Mouse (Mus musculus): ENCODE measurements around the gene Plekha4. TPM values are rescaled to one million over a fixed set of nuclear protein-coding genes. Genes with fewer than 3 reads are reported as not detected.

The Plekha4 gene
- polyA plus RNA-seq, 1 experiment from 2014 or later, result 0.53 TPM

DNA sequence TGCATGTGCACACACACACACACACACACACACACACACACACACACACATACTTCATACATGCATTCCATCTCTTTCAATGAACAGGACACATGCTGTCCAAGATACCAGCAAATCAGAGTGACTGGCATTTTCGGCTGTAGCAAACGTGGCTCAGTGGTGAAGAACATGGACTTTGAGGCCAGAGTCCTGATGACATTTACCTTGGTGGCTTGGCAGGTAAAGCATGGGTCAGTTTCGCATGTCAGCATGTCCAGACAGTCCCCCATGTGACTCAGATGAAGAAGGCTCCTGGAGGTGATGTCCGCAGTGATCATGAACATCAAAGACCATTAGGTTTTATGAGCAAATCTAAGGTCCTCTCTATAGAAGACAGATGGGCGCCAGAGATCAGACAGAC is 70.9 kb downstream of the Plekha4 start:
- WGBS, result 92% methylated on average over 5 of the region's 5 CpGs
- no peaks in the 10 kb centered on the region for H3K9me3 ChIP-seq (ENCODE audit: control insufficient read depth, low read length)

DNA sequence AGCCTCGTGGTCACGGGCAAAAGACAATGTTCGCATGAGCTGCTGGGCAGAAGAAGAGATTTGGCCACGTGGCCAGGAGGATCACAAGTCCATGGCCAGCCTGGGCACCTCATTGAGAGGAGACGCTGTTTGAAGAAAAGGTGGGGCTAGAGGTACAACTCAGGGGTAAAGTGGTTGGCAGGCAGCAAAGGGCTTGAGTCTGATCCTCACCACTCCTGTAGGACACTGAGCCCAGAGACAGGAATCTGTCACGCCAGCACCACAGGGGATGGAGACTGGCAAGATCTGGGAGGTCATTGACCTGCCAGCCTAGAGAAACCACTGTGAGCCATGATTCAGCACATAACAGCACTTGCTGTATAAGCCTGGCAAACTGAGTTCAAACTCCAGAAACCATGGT is 71.4 kb downstream of the Plekha4 start:
- Histone ChIP-seq H3K4me2 (ENCODE audit: low read length) (no peak overlapping the region), H3K27ac (replicated peaks; ENCODE audit: low read depth, low read length) (no peak overlapping the region), H3K9ac (replicated peaks; ENCODE audit: low read length) (no peak overlapping the region), H3K4me3 (replicated peaks; ENCODE audit: low read depth, low read length) (no peak overlapping the region), H3K27me3 (ENCODE audit: control insufficient read depth, insufficient read depth, low read length) (no peaks in the 10 kb centered on the region), H3K9me3 (ENCODE audit: control insufficient read depth, low read length) (no peaks in the 10 kb centered on the region), H3K36me3 (ENCODE audit: control insufficient read depth, insufficient read depth, low read length) (no peaks in the 10 kb centered on the region), H3K4me1 (ENCODE audit: control insufficient read depth, insufficient read depth, low read length) (no peaks in the 10 kb centered on the region)
- ATAC-seq (ENCODE audit: low FRiP score, low TSS enrichment), result no peak
- DNase-seq, result no peak
- 94% methylated on average over 6 of the region's 6 CpGs for WGBS

More for the DNA sequence above, 70.9 kb downstream of the Plekha4 start:
- ATAC-seq (ENCODE audit: low FRiP score, low TSS enrichment), result no peak
- Histone ChIP-seq H3K27me3 (ENCODE audit: control insufficient read depth, insufficient read depth, low read length) (no peaks in the 10 kb centered on the region), H3K27ac (replicated peaks; ENCODE audit: low read depth, low read length) (no peak overlapping the region), H3K4me3 (replicated peaks; ENCODE audit: low read depth, low read length) (no peak overlapping the region), H3K9ac (replicated peaks; ENCODE audit: low read length) (no peak overlapping the region), H3K4me1 (ENCODE audit: control insufficient read depth, insufficient read depth, low read length) (no peaks in the 10 kb centered on the region), H3K36me3 (ENCODE audit: control insufficient read depth, insufficient read depth, low read length) (no peaks in the 10 kb centered on the region), H3K4me2 (ENCODE audit: low read length) (no peak overlapping the region)
- no peak for DNase-seq

DNA sequence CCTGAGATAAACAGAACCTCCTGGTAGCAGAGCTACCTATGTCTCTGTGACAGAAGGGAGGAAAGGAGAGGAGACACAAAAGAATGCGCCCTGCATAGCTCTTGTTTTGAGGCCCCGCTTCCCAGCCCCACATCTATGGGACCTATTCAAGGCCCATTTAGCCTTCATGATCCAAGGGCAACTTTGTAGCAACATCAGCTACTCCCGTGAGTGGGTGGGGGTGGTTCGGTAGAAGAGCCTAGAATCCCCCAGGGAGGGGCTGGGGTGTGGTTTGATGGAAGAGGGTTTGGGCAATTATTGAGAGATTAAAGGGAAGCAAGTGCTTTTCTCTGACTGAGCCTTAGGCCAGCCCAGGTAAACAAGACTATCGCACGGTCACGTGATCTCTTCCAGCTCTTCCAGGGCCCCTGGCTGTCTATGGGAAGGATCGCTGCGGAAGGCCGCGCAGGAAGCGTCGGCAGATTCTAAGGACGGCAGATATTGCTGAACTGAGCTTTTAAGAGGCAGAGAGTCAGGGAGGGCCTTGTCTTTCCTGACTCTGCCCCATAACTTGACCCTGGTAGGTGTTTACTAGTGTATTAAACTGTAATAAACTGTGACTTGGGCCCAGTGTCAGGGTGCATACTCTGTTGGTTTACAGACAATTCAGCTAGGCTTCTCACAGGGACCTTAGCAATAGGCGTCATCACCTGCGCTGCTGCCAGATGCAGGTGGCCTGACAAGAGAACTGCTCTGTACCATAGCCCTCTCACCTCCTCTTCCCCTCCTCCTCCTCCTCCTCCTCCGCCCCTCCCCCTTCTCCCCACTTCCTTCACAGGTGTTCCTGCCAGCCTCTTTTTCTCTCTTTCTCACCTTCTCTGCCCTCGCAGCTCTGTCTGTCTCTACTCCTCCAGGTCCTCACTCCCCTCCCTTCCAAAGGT is 73.1 kb downstream of the Plekha4 start:
- no peaks in the 10 kb centered on the region for H3K9me3 ChIP-seq (ENCODE audit: control insufficient read depth, low read length)

More for the DNA sequence above, 73.1 kb downstream of the Plekha4 start:
- no peak overlapping the region for H3K9ac ChIP-seq (replicated peaks; ENCODE audit: low read length)
- no peak overlapping the region for H3K4me2 ChIP-seq (ENCODE audit: low read length)
- 57% methylated on average over 18 of the region's 18 CpGs for WGBS
- H3K4me1 ChIP-seq (ENCODE audit: control insufficient read depth, insufficient read depth, low read length), result no peaks in the 10 kb centered on the region
- H3K27ac ChIP-seq (replicated peaks; ENCODE audit: low read depth, low read length), result no peak overlapping the region
- no peaks in the 10 kb centered on the region for H3K36me3 ChIP-seq (ENCODE audit: control insufficient read depth, insufficient read depth, low read length)
- no peak overlapping the region for H3K4me3 ChIP-seq (replicated peaks; ENCODE audit: low read depth, low read length)
- ATAC-seq (ENCODE audit: low FRiP score, low TSS enrichment) (no peak), DNase-seq (no peak)
- no peaks in the 10 kb centered on the region for H3K27me3 ChIP-seq (ENCODE audit: control insufficient read depth, insufficient read depth, low read length)

Other genes starting within 250 kb of the Plekha4 start
- gene Slc6a21, start 248.8 kb upstream of the Plekha4 start, polyA plus RNA-seq (2014; fragmentation: Nextera tagmentation; extraction: Ambion mirVana), result not detected in 2 replicates
- gene Trpm4, start 192.6 kb upstream of the Plekha4 start, polyA plus RNA-seq (2014; fragmentation: Nextera tagmentation; extraction: Ambion mirVana), result 8.4 and 9.5 TPM in 2 replicates
- gene Hrc, start 191.0 kb upstream of the Plekha4 start, polyA plus RNA-seq (2014; fragmentation: Nextera tagmentation; extraction: Ambion mirVana), result not detected in 2 replicates
- gene Ppfia3, start 159.3 kb upstream of the Plekha4 start, polyA plus RNA-seq (2014; fragmentation: Nextera tagmentation; extraction: Ambion mirVana), result 26.9 and 28.0 TPM in 2 replicates
- 11.6 and 26.5 TPM in 2 replicates for gene Lin7b, start 155.7 kb upstream of the Plekha4 start, polyA plus RNA-seq (2014; fragmentation: Nextera tagmentation; extraction: Ambion mirVana)
- gene Snrnp70, start 130.6 kb upstream of the Plekha4 start, polyA plus RNA-seq (2014; fragmentation: Nextera tagmentation; extraction: Ambion mirVana), result 80.6 and 135 TPM in 2 replicates
- not detected in 2 replicates for gene Kcna7, start 120.7 kb upstream of the Plekha4 start, polyA plus RNA-seq (2014; fragmentation: Nextera tagmentation; extraction: Ambion mirVana)
- gene Ntf5, start 112.6 kb upstream of the Plekha4 start, polyA plus RNA-seq (2014; fragmentation: Nextera tagmentation; extraction: Ambion mirVana), result not detected in 2 replicates
- gene Lhb, start 105.5 kb upstream of the Plekha4 start, polyA plus RNA-seq (2014; fragmentation: Nextera tagmentation; extraction: Ambion mirVana), result 0.34 TPM in 1 of 2 replicates, not detected in the other
- gene Gys1, start 91.5 kb upstream of the Plekha4 start, polyA plus RNA-seq (2014; fragmentation: Nextera tagmentation; extraction: Ambion mirVana), result 15.5 TPM in 2 replicates
- 110 and 114 TPM in 2 replicates for gene Ruvbl2, start 88.2 kb upstream of the Plekha4 start, polyA plus RNA-seq (2014; fragmentation: Nextera tagmentation; extraction: Ambion mirVana)
- gene Ftl1, start 66.4 kb upstream of the Plekha4 start, polyA plus RNA-seq (2014; fragmentation: Nextera tagmentation; extraction: Ambion mirVana), result 5,898 and 6,785 TPM in 2 replicates
- 107 and 182 TPM in 2 replicates for gene Bax, start 59.4 kb upstream of the Plekha4 start, polyA plus RNA-seq (2014; fragmentation: Nextera tagmentation; extraction: Ambion mirVana)
- 0.13 and 0.32 TPM in 2 replicates for gene Tulp2, start 44.5 kb upstream of the Plekha4 start, polyA plus RNA-seq (2014; fragmentation: Nextera tagmentation; extraction: Ambion mirVana)
- gene Gm45808, start 39.5 kb upstream of the Plekha4 start, polyA plus RNA-seq (2014; fragmentation: Nextera tagmentation; extraction: Ambion mirVana), result not detected in 2 replicates
- gene Dhdh, start 37.5 kb upstream of the Plekha4 start, polyA plus RNA-seq (2014; fragmentation: Nextera tagmentation; extraction: Ambion mirVana), result 3.1 and 3.2 TPM in 2 replicates
- gene Nucb1, start 15.9 kb upstream of the Plekha4 start, polyA plus RNA-seq (2014; fragmentation: Nextera tagmentation; extraction: Ambion mirVana), result 86.5 and 89.5 TPM in 2 replicates
- 9.5 and 10.2 TPM in 2 replicates for gene Ppp1r15a, start 62 bp upstream of the Plekha4 start, polyA plus RNA-seq (2014; fragmentation: Nextera tagmentation; extraction: Ambion mirVana)
- gene Hsd17b14, start 28.6 kb downstream of the Plekha4 start, polyA plus RNA-seq (2014; fragmentation: Nextera tagmentation; extraction: Ambion mirVana), result not detected in 2 replicates
- 14.9 and 16.9 TPM in 2 replicates for gene Bcat2, start 43.8 kb downstream of the Plekha4 start, polyA plus RNA-seq (2014; fragmentation: Nextera tagmentation; extraction: Ambion mirVana)
- gene Fgf21, start 89.2 kb downstream of the Plekha4 start, polyA plus RNA-seq (2014; fragmentation: Nextera tagmentation; extraction: Ambion mirVana), result not detected in 2 replicates
- gene Fut1, start 91.0 kb downstream of the Plekha4 start, polyA plus RNA-seq (2014; fragmentation: Nextera tagmentation; extraction: Ambion mirVana), result not detected in 2 replicates
- not detected in 2 replicates for gene Izumo1, start 95.5 kb downstream of the Plekha4 start, polyA plus RNA-seq (2014; fragmentation: Nextera tagmentation; extraction: Ambion mirVana)
- gene Rasip1, start 101.2 kb downstream of the Plekha4 start, polyA plus RNA-seq (2014; fragmentation: Nextera tagmentation; extraction: Ambion mirVana), result 12.3 and 14.9 TPM in 2 replicates
- gene Mamstr, start 113.6 kb downstream of the Plekha4 start, polyA plus RNA-seq (2014; fragmentation: Nextera tagmentation; extraction: Ambion mirVana), result 3.0 and 4.3 TPM in 2 replicates
- gene Fut2, start 140.1 kb downstream of the Plekha4 start, polyA plus RNA-seq (2014; fragmentation: Nextera tagmentation; extraction: Ambion mirVana), result 0.11 and 0.12 TPM in 2 replicates
- gene Ntn5, start 157.7 kb downstream of the Plekha4 start, polyA plus RNA-seq (2014; fragmentation: Nextera tagmentation; extraction: Ambion mirVana), result 0.30 TPM in 1 of 2 replicates, not detected in the other
- 0.21 TPM in 1 of 2 replicates, not detected in the other for gene Sec1, start 168.1 kb downstream of the Plekha4 start, polyA plus RNA-seq (2014; fragmentation: Nextera tagmentation; extraction: Ambion mirVana)
- gene Car11, start 173.5 kb downstream of the Plekha4 start, polyA plus RNA-seq (2014; fragmentation: Nextera tagmentation; extraction: Ambion mirVana), result 28.1 and 49.1 TPM in 2 replicates
- 1.9 and 4.3 TPM in 2 replicates for gene Dbp, start 178.8 kb downstream of the Plekha4 start, polyA plus RNA-seq (2014; fragmentation: Nextera tagmentation; extraction: Ambion mirVana)
- gene Rpl18, start 189.1 kb downstream of the Plekha4 start, polyA plus RNA-seq (2014; fragmentation: Nextera tagmentation; extraction: Ambion mirVana), result 631 and 710 TPM in 2 replicates
- 17.2 and 19.2 TPM in 2 replicates for gene Sphk2, start 191.7 kb downstream of the Plekha4 start, polyA plus RNA-seq (2014; fragmentation: Nextera tagmentation; extraction: Ambion mirVana)
- gene Fam83e, start 194.9 kb downstream of the Plekha4 start, polyA plus RNA-seq (2014; fragmentation: Nextera tagmentation; extraction: Ambion mirVana), result 0.46 and 0.90 TPM in 2 replicates
- gene Spaca4, start 199.5 kb downstream of the Plekha4 start, polyA plus RNA-seq (2014; fragmentation: Nextera tagmentation; extraction: Ambion mirVana), result not detected in 2 replicates